Mouse (Mus musculus): ENCODE results near the gene Xpo5. TPM values are rescaled to one million over a fixed set of nuclear protein-coding genes. Genes with fewer than 3 reads are reported as not detected.

Gene Xpo5
- polyA plus RNA-seq, 1 experiment from 2014 or later = 35.2 TPM

DNA sequence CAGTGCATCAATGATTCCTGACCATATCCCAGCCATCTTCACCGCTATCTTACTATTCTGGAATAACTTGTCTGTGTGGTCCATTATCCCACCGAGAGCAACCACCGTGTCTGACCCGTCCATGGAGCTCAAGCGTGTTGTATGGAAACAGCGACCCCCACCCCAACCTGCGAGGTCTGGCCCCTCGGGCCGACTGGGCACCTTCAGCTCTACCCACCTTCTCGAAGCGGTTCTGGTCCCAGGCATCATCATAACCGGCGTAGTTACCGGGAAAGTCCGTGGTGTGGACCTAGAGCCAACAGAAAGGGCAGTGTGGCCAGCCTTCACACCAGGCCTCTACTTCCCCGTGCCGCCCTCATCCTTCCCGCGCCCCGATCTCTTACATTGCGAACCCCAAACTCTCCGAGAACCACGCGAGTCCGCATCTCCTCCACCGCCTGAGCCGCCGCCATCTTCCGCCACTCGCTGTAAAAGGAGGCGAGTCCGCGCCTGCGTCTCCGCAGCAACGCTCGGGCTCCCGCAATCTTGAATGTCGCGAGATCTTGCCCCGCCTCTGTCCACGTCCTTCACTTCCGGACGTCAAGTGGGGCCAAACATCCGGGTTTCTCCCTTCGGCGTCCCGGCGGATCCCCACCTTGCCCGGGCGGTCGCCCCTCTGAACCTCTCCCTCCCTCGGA lies 45.1 kb downstream of the Xpo5 start, which contains the start of the genes Polr1c and Yipf3:
Gene Polr1c (minus strand): TSS at position 543 of the 677 bp plus-strand sequence.
Gene Yipf3 (plus strand): TSS at position 569 of the 677 bp plus-strand sequence.
- WGBS = under 1% methylated on average over 53 of the region's 53 CpGs
- Histone ChIP-seq H3K36me3 (peaks cover 71% of the 10 kb centered on the region), H3K27me3 (no peaks in the 10 kb centered on the region), H3K4me3 (peak within 1 kb of the TSS; percentile 81), H3K9me3 (no peaks in the 10 kb centered on the region), H3K4me2 (peak within 1 kb of the TSS; percentile 95), H3K27ac (replicated peaks) (peak within 1 kb of the TSS; percentile 86), H3K9ac (peak within 1 kb of the TSS; percentile 97), H3K4me1 (replicated peaks) (peaks cover 36% of the 10 kb centered on the region)
- ATAC-seq (ENCODE audit: low read depth) = peak; percentile 94

DNA sequence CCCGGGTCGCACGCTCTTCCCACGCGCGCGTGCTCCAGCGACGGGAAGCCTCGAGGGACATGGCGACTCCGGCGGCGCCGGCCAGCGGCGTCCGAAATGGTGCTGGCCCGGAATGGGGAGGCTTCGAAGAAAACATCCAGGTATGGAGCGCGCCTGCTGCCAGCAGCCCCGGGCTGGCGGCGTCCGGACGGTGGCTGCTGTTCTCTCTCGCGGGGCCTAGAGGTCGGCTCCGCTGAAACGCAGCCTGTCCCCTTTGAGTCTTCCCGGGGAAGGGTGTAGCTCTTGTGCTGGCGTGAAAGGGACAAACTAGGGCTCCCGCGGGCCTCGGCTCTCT lies 45.6 kb downstream of the Xpo5 start:
- H3K36me3 ChIP-seq = peaks cover 66% of the 10 kb centered on the region
- peak; percentile 60; the same call in 1 of the 2 replicates for ATAC-seq (ENCODE audit: low read depth)
- H3K4me3 ChIP-seq = peak overlapping the region; percentile 81
- no peaks in the 10 kb centered on the region for H3K9me3 ChIP-seq
- H3K27me3 ChIP-seq = no peaks in the 10 kb centered on the region
- peak overlapping the region; percentile 95 for H3K4me2 ChIP-seq
- H3K9ac ChIP-seq = peak overlapping the region; percentile 97
- H3K4me1 ChIP-seq (replicated peaks) = peaks cover 39% of the 10 kb centered on the region
- H3K27ac ChIP-seq (replicated peaks) = peak overlapping the region; percentile 86
- under 1% methylated on average over 37 of the region's 37 CpGs for WGBS

DNA sequence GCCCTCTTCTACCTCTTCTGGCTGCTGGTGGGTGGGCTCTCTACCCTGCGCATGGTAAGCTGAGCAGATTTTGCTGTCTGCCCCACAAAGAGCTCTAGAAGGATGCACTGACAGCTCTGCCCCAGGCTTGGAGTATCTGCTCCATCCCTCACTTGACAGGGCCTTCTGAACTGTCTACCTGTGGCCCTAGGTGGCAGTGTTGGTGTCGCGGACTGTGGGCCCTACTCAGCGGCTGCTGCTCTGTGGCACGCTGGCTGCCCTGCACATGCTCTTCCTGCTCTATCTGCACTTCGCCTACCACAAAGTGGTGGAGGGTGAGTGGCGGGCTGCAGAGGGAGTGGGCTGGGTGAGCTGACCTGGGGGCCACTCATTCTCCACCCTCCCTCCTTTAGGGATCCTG lies 48.6 kb downstream of the Xpo5 start:
- no peak for ATAC-seq (ENCODE audit: low read depth)
- peaks cover 36% of the 10 kb centered on the region for H3K36me3 ChIP-seq
- 86% methylated on average over 7 of the region's 7 CpGs for WGBS

DNA sequence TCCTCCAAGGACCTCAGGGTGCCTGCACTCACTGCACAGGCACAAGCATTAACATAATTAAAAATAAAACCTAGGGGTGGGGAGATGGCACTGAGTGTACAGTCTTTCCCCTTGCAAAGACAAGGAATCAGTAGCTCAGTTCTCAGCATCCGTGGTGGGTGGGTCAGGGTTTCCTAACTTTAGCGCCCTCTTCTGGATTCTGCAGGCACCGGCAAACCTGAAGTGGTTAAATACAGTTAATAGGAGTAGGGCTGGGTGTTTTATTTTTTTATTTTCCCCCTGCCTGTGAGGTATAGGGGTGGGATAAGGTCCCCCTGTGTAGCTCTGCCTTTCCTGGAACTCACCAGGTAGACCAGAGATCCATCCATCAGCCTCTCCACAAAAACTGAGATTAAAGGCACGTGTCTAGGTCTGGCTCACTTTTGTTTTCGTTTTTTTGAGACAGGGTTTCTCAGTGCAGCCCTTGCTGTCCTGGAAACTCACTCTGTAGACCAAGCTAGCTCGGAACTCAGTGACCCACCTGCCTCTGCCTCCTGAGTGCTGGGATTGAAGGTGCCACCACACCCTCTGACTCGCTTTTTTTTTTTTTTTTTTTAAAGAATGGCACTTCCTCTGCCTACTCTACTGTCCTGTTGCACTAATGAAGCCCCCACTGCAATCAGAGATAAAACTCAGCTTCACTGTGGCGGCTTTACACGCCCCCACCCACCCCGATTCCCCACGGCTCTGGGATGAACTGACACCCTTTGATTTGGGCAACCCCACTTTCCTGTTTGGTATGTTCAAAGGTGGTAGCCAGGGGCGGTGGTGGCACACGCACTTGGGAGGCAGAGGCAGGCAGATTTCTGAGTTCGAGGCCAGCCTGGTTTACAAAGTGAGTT lies 50.2 kb downstream of the Xpo5 start:
- Histone ChIP-seq H3K27me3 (peaks cover 7% of the 10 kb centered on the region), H3K4me3 (peak overlapping the region; percentile 77), H3K27ac (replicated peaks) (peak overlapping the region; percentile 81), H3K9me3 (no peaks in the 10 kb centered on the region), H3K4me1 (replicated peaks) (peaks cover 45% of the 10 kb centered on the region), H3K4me2 (peak overlapping the region; percentile 98), H3K36me3 (peaks cover 50% of the 10 kb centered on the region), H3K9ac (peak overlapping the region; percentile 86; the same call in 1 of the 2 replicates)
- WGBS = 56% methylated on average over 14 of the region's 14 CpGs
- ATAC-seq (ENCODE audit: low read depth) = peak; percentile 1; the same call in 1 of the 2 replicates

More for the DNA sequence above, 48.6 kb downstream of the Xpo5 start:
- Histone ChIP-seq H3K4me2 (no peak overlapping the region), H3K27ac (replicated peaks) (no peak overlapping the region), H3K9ac (no peak overlapping the region), H3K4me3 (no peak overlapping the region), H3K9me3 (no peaks in the 10 kb centered on the region), H3K4me1 (replicated peaks) (peaks cover 56% of the 10 kb centered on the region), H3K27me3 (peaks cover 7% of the 10 kb centered on the region)

DNA sequence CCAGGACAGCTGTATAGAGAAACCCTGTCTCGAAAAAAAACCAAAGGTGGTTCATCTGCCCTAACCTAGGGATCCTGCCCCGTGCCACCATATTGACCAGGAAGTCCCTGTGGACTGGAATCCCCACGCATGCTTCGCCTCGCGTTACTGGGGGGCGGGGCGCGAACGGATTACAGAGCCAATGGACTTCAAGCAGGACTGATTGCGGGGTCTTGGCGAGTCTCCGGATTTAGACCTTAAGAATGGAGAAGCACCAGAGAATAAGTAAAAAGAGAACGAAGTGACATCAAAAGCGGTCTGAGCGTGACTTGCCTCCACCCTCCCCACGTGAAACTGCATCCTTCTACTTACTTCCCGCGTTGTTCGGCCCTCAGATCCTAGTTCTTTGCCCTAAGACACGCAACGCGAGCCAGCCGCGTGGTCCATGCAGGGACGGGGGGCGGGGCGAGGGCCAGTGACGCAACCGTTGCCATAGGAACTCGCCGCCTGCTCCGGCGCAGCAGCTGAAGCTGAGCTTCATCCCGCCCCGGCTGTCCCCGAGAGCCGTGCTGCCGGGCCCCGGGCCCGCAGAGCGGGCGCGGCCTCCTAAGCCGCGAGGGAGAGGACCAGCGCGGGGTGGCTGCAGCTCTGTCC lies 51.0 kb downstream of the Xpo5 start, which contains the start of gene Lrrc73:
Gene Lrrc73 (plus strand): TSS at position 80 of the 633 bp plus-strand sequence.
- peak; percentile 92 for ATAC-seq (ENCODE audit: low read depth)
- peaks cover 57% of the 10 kb centered on the region for H3K36me3 ChIP-seq
- 2% methylated on average over 48 of the region's 48 CpGs for WGBS
- H3K9me3 ChIP-seq = no peaks in the 10 kb centered on the region
- peak within 1 kb of the TSS; percentile 86 for H3K9ac ChIP-seq
- peaks cover 43% of the 10 kb centered on the region for H3K4me1 ChIP-seq (replicated peaks)
- peaks cover 7% of the 10 kb centered on the region for H3K27me3 ChIP-seq
- H3K4me2 ChIP-seq = peak within 1 kb of the TSS; percentile 98
- peak within 1 kb of the TSS; percentile 77 for H3K4me3 ChIP-seq
- peak within 1 kb of the TSS; percentile 81 for H3K27ac ChIP-seq (replicated peaks)

DNA sequence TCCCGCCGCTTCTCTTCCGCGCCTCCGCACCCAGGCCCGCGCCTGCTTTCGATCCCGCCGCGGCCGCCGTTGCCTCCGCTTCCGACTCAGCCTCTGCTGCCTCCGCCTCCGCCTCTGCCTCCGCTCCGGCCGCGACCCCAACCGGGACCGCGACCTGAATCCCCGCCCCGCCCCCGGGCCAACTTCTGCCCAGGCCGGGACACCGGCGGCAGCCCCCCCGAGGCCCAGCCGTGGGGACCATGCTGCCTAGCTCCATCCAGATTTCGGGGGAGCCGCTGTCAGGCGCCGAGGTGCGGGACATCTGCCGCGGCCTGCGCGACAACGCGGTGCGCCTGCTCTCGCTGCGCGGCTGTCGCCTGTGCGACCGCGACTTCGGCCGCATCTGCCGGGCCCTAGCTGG lies 51.5 kb downstream of the Xpo5 start:
- H3K9me3 ChIP-seq = no peaks in the 10 kb centered on the region
- H3K27me3 ChIP-seq = peaks cover 7% of the 10 kb centered on the region
- H3K4me1 ChIP-seq (replicated peaks) = peaks cover 38% of the 10 kb centered on the region
- H3K36me3 ChIP-seq = peaks cover 62% of the 10 kb centered on the region
- ATAC-seq (ENCODE audit: low read depth) = peak; percentile 61
- 1% methylated on average over 52 of the region's 54 CpGs for WGBS
- H3K4me2 ChIP-seq = peak overlapping the region; percentile 98
- peak overlapping the region; percentile 77 for H3K4me3 ChIP-seq
- peak overlapping the region; percentile 86 for H3K9ac ChIP-seq
- peak overlapping the region; percentile 81 for H3K27ac ChIP-seq (replicated peaks)

DNA sequence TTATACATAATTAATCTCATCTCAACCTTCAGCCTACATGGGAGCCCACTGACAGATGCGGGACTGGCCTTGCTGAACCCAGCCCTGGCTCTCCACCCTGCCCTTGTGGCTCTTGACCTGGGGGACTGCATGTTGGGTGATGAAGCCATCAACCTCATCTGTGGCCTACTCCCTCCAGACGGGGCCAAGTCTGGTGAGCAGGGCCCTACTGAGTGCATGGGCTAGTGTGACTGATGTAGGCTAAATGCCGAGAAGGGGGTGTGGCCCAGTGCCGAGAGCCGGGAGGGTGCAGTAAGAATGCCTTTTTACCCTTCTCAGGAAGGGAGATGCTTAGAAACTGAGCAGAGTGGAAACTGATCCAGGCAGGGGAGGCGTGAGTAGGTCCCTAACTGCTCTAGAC lies 52.6 kb downstream of the Xpo5 start:
- H3K4me3 ChIP-seq = peak overlapping the region; percentile 77
- no peaks in the 10 kb centered on the region for H3K9me3 ChIP-seq
- H3K4me1 ChIP-seq (replicated peaks) = peaks cover 27% of the 10 kb centered on the region
- peaks cover 7% of the 10 kb centered on the region for H3K27me3 ChIP-seq
- H3K27ac ChIP-seq (replicated peaks) = no peak overlapping the region
- no peak for ATAC-seq (ENCODE audit: low read depth)
- H3K4me2 ChIP-seq = peak overlapping the region; percentile 98
- H3K36me3 ChIP-seq = peaks cover 62% of the 10 kb centered on the region
- peak overlapping the region; percentile 86 for H3K9ac ChIP-seq
- WGBS = 33% methylated on average over 6 of the region's 6 CpGs

DNA sequence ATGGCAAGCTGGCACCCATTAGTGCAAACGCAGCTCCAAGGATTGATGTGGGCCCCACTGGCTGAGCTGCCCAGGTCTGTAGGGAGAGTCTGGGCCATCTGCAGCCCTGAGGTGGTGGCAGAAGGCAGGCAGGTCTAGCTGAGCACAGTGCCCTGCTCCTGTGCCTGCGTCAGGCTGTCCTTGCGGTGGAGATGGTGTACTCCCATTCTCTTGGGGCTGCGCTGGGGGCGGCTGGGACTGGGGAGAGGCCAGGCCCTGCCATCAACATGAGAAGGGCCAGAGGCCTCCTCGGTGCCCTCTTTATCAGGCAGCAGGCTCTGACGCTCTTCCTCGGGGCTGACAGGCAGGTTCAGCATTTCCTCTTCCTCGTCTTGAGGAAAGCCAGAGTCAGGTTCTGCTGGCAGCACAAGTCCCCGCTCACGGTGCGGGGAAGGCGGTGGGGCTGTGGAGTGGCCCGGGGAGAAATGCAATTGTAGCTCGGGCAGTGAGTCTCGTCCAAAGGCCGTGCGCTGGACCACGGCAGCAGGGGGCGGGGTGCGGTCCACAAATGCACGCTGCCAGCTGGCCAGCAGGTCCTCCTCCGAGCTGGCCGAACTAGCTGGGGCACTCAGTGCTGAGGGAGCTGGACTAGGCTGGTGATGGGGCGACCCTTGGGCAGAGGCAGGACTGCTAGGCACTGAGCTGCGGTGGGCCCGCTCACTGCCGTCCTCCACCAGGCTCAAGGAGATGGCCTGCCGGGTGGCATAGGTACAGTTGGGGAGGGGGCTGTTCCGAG lies 55.9 kb downstream of the Xpo5 start:
- Histone ChIP-seq H3K9ac (no peak overlapping the region; the same call in 1 of the 2 replicates), H3K9me3 (no peaks in the 10 kb centered on the region), H3K36me3 (peaks cover 72% of the 10 kb centered on the region), H3K27me3 (peaks cover 7% of the 10 kb centered on the region), H3K27ac (replicated peaks) (no peak overlapping the region), H3K4me2 (no peak overlapping the region), H3K4me3 (no peak overlapping the region), H3K4me1 (replicated peaks) (peaks cover 17% of the 10 kb centered on the region)
- 90% methylated on average over 30 of the region's 30 CpGs for WGBS
- ATAC-seq (ENCODE audit: low read depth) = no peak

DNA sequence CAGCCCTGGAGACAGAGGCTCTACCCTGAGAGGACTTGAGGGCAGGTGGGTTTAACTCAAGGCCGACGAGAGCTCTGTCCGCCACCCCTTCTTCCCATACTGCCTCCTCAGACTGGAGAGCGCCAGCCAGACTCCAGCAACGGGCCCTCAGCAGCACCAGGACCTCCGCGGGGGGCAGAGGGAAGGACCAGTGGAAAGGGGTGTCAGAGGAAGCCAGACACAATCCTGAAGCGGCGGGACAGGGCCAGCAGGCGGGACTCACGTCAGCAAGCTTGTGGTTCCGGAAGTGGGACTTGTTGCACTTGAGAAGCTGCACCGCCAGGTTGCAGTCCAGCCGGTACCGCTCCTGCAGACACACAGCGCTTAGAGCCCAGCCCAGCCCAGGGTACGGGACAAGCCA lies 57.1 kb downstream of the Xpo5 start:
- H3K4me2 ChIP-seq = no peak overlapping the region
- no peak overlapping the region for H3K4me3 ChIP-seq
- peaks cover 84% of the 10 kb centered on the region for H3K36me3 ChIP-seq
- 93% methylated on average over 17 of the region's 17 CpGs for WGBS
- H3K27ac ChIP-seq (replicated peaks) = no peak overlapping the region
- H3K27me3 ChIP-seq = peaks cover 7% of the 10 kb centered on the region
- no peaks in the 10 kb centered on the region for H3K9me3 ChIP-seq
- no peak overlapping the region for H3K9ac ChIP-seq
- no peak for ATAC-seq (ENCODE audit: low read depth)
- H3K4me1 ChIP-seq (replicated peaks) = peaks cover 9% of the 10 kb centered on the region

DNA sequence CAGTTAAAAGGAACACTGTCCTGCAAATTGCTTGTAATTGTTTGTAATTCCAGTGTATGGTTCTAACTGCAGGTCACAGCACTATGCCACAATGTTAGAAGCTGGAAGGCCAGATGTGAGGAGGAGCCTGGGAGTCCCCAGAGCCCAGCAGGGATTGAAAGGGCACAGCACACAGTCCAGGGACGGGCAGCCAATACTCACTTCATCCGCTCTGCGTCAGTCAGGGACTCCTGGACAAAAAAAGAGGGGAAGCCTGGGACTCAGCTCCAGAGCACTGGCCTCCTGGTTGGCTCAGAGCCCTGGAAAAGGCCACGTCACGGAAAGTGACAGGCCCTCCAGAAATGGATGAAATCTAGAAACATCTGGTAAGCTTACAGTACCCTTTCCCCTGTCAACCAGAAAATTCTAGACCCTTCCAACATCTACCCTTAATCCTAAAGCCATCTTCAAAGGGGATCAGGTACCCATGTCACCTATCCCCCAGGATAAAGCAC lies 59.7 kb downstream of the Xpo5 start:
- ATAC-seq (ENCODE audit: low read depth) = no peak
- H3K4me2 ChIP-seq = no peak overlapping the region
- no peaks in the 10 kb centered on the region for H3K4me1 ChIP-seq (replicated peaks)
- no peaks in the 10 kb centered on the region for H3K27me3 ChIP-seq
- WGBS = 76% methylated on average over 5 of the region's 5 CpGs
- H3K36me3 ChIP-seq = peaks cover 85% of the 10 kb centered on the region
- 0 out of 2 replicates have a peak overlapping the region, but pooled peaks have one; percentile 3 for H3K9ac ChIP-seq
- H3K9me3 ChIP-seq = no peaks in the 10 kb centered on the region
- H3K4me3 ChIP-seq = no peak overlapping the region
- no peak overlapping the region for H3K27ac ChIP-seq (replicated peaks)

DNA sequence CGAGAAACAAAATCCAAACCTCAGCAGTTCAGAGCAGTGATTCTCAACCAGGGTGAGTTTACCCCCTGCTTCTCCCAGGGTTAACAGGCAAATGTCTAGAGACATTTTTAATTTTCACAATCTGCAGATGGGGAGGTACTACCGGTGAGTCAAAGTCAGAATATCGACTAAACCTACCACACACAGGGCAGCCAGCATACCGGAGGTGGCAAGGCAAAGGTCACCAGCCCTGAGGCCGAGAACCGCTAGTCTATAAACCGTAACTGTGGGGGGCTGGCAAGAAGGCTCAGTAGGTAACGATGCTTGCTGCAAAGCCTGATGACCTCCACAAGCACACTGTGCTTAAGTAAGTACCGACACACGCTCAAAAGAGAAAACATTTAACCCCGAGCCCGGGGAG lies 62.9 kb downstream of the Xpo5 start:
- ATAC-seq (ENCODE audit: low read depth) = no peak
- 88% methylated on average over 12 of the region's 12 CpGs for WGBS
- Histone ChIP-seq H3K4me1 (replicated peaks) (no peaks in the 10 kb centered on the region), H3K27me3 (no peaks in the 10 kb centered on the region), H3K4me2 (no peak overlapping the region), H3K36me3 (peaks cover 68% of the 10 kb centered on the region), H3K4me3 (no peak overlapping the region), H3K9me3 (no peaks in the 10 kb centered on the region), H3K27ac (replicated peaks) (no peak overlapping the region), H3K9ac (no peak overlapping the region)
